Mouse (Mus musculus) spleen, adult 2 months (tissue): ENCODE data around the gene Pex6. TPM values are rescaled to one million over a fixed set of nuclear protein-coding genes. Genes with fewer than 3 reads are reported as not detected.

ENCODE experiments used
- DNase-seq, 2 experiments: peaks; one replicate each; pipeline versions ENCODE4 v3.0.0 to v3.0.0-alpha.2; 2012 to 2021; ENCODE audit warnings: low spot score in 2 of 2, low read depth in 1 of 2
- H3K27ac ChIP-seq: fragments of 200-500 bp; 2 replicates; pipeline ENCODE4 v1.5.1; 2012; ENCODE audit warnings: low read length, inconsistent platforms; ENCODE audit not compliant: insufficient read depth
- H3K27me3 ChIP-seq: fragments of 200-500 bp; 2 replicates; pipeline ENCODE4 v1.6.1; 2012; ENCODE audit warnings: mild to moderate bottlenecking, moderate library complexity, low read length, inconsistent platforms; ENCODE audit not compliant: control insufficient read depth, insufficient read depth
- H3K36me3 ChIP-seq: fragments of 200-500 bp; 2 replicates; pipeline ENCODE4 v1.6.1; 2012; ENCODE audit warnings: mild to moderate bottlenecking, low read length, inconsistent platforms; ENCODE audit not compliant: control insufficient read depth, insufficient read depth
- H3K4me1 ChIP-seq: fragments of 200-500 bp; 2 replicates; pipeline ENCODE4 v1.6.1; 2011; ENCODE audit warnings: inconsistent platforms; ENCODE audit not compliant: control insufficient read depth, insufficient read depth, insufficient read length
- H3K4me3 ChIP-seq: fragments of 200-500 bp; 2 replicates; pipeline ENCODE4 v1.5.1; 2011; ENCODE audit warnings: mild to moderate bottlenecking, inconsistent platforms; ENCODE audit not compliant: insufficient read depth, insufficient read length; ENCODE audit errors: extremely low read depth
- CTCF ChIP-seq: fragments of 200-500 bp; IDR thresholded peaks from 2 replicates; pipeline ENCODE4 v1.5.1; 2011; ENCODE audit warnings: mild to moderate bottlenecking, inconsistent platforms; ENCODE audit not compliant: insufficient read depth, insufficient read length, insufficient replicate concordance; ENCODE audit errors: extremely low read depth
- POLR2A ChIP-seq: fragments of 200-500 bp; IDR thresholded peaks from 2 replicates; pipeline ENCODE4 v1.6.1; 2011; ENCODE audit warnings: low read depth, low read length, inconsistent platforms
- WGBS: fragments of 180-500 bp; shearing (Covaris S2); methylation state at CpG from one replicate; pipeline ENCODE4 v1.1.7; 2018; 5-methylcytosine and 5-hydroxymethylcytosine counted together
- polyA plus RNA-seq: library from polyadenylated mRNA; depleted of rRNA; stranded (reverse); fragments of >200 nt; gene quantifications from 2 replicates; pipeline ENCODE4 v1.2.3, GENCODE M21; 2012

Pex6 gene
- polyA plus RNA-seq, 1 experiment, result 44.9 TPM

DNA sequence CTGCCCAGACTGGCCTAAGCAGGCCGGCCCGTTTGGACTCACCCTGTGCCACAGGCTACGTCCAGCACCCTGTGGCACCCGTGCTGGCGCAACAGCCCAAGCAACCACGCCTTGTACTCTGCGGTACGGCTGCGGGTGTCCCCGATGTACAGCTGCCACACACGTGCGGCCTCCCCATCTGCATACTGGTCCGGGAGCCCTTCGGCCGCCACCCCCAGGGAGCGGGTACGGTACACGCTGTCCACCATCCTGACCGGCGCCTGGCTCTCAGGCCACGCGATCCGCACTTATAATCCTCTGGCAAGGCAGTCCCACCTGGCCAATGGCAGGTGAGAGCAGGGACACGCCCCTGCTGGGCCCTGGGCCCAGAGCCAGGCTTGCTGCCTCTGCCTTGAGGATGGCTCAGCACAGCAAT, 17.6 kb downstream of the Pex6 start, which contains the start of gene Gnmt:
TSS of gene Gnmt (minus strand) at position 265 of the 415 bp plus-strand sequence.
- WGBS, result 57% methylated on average over 24 of the region's 24 CpGs
- no peak within 1 kb of the TSS for H3K4me3 ChIP-seq
- H3K27me3 ChIP-seq, result no peaks in the 10 kb centered on the region
- TF ChIP-seq CTCF, result no peak
- no peak for TF ChIP-seq POLR2A
- peaks cover 7% of the 10 kb centered on the region for H3K36me3 ChIP-seq
- no peak for DNase-seq
- H3K4me1 ChIP-seq, result no peaks in the 10 kb centered on the region
- no peak within 1 kb of the TSS for H3K27ac ChIP-seq

DNA sequence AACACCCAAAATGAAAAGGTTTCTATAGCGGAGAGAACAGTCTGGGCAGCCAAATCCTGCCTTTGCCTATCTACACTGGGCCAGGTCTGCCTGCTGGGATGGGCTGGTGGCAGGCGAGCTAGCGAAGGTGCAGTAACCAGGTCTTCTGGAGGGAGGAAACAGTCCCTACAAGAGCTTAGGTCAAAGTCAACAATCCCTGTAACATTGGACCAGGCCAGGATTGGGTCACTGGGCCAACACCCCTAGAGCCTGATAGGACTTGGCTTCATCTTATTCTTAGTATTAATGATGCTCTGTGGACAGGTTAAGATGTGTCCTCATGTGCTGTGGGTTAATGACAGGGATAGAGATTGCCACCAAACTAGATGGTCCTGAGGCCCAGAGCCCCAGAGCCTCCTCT, 22.8 kb downstream of the Pex6 start:
- H3K4me3 ChIP-seq, result no peak overlapping the region
- H3K27me3 ChIP-seq, result no peaks in the 10 kb centered on the region
- no peak overlapping the region for H3K27ac ChIP-seq
- TF ChIP-seq CTCF, result no peak
- no peak for TF ChIP-seq POLR2A
- peaks cover 8% of the 10 kb centered on the region; the same call in 1 of the 2 replicates for H3K36me3 ChIP-seq
- H3K4me1 ChIP-seq, result no peaks in the 10 kb centered on the region
- WGBS, result 93% methylated on average over 3 of the region's 3 CpGs
- DNase-seq, result no peak

GRCm38 (mm10) chr17:46735287-46735686, 24.0 kb downstream of the Pex6 start:
- Histone ChIP-seq H3K27ac (no peak overlapping the region), H3K4me1 (no peaks in the 10 kb centered on the region), H3K27me3 (no peaks in the 10 kb centered on the region), H3K36me3 (peaks cover 8% of the 10 kb centered on the region; the same call in 1 of the 2 replicates), H3K4me3 (no peak overlapping the region)
- WGBS, result 92% methylated on average over 7 of the region's 7 CpGs
- DNase-seq, result no peak
- TF ChIP-seq POLR2A (no peak), CTCF (no peak)

- Histone ChIP-seq H3K27ac (no peak overlapping the region), H3K4me1 (no peaks in the 10 kb centered on the region), H3K4me3 (no peak overlapping the region), H3K36me3 (peaks cover 8% of the 10 kb centered on the region; the same call in 1 of the 2 replicates), H3K27me3 (no peaks in the 10 kb centered on the region)
- no peak for TF ChIP-seq POLR2A
- TF ChIP-seq CTCF, result peak; percentile 76
- peak in 1 of 2 experiments; percentile 36 for DNase-seq
- WGBS, result 73% methylated on average over 10 of the region's 10 CpGs
Measured at GRCm38 (mm10) chr17:46736160-46736559, 24.9 kb downstream of the Pex6 start.

- Histone ChIP-seq H3K4me1 (no peaks in the 10 kb centered on the region), H3K27ac (no peak overlapping the region), H3K36me3 (peaks cover 27% of the 10 kb centered on the region), H3K27me3 (no peaks in the 10 kb centered on the region), H3K4me3 (no peak overlapping the region)
- DNase-seq, result no peak
- 95% methylated on average over 6 of the region's 6 CpGs for WGBS
- no peak for TF ChIP-seq POLR2A
- TF ChIP-seq CTCF, result no peak
Measured at GRCm38 (mm10) chr17:46741305-46741704, 30.0 kb downstream of the Pex6 start.

- DNase-seq, result no peak
- no peak overlapping the region for H3K4me3 ChIP-seq
- H3K4me1 ChIP-seq, result no peaks in the 10 kb centered on the region
- no peaks in the 10 kb centered on the region for H3K27me3 ChIP-seq
- TF ChIP-seq CTCF, result no peak
- no peak for TF ChIP-seq POLR2A
- H3K36me3 ChIP-seq, result peaks cover 37% of the 10 kb centered on the region
- no peak overlapping the region for H3K27ac ChIP-seq
- 93% methylated on average over 9 of the region's 9 CpGs for WGBS
Measured at GRCm38 (mm10) chr17:46742986-46743385, 31.7 kb downstream of the Pex6 start.

DNA sequence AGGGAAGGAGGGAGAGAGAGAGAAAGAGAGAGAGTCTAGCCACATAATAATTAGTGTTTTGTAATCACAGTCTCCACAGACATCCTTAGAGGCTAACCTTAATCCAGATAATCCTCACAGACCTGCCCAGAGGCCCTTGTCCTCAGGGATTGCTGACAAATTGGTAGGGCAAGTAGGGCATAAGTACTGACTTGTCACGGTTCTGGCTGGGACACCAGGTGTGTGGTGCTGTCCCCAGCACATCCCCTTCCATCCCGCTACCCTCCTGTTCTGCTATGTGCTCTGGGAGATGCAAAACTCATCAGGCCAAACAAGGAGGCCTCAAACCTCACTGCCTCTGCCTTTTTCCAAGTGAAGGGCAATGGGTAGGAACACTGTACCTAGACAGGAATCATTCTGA, 34.2 kb downstream of the Pex6 start:
- peaks cover 6% of the 10 kb centered on the region; the same call in 1 of the 2 replicates for H3K4me1 ChIP-seq
- no peak for DNase-seq
- 75% methylated on average over 2 of the region's 2 CpGs for WGBS
- TF ChIP-seq CTCF, result no peak
- no peak for TF ChIP-seq POLR2A
- H3K27ac ChIP-seq, result no peak overlapping the region
- H3K27me3 ChIP-seq, result no peaks in the 10 kb centered on the region
- H3K36me3 ChIP-seq, result peaks cover 37% of the 10 kb centered on the region
- H3K4me3 ChIP-seq, result no peak overlapping the region
